Mouse (Mus musculus) liver, adult (tissue): ENCODE measurements around the gene Igf2bp1.

Experiments
- GATA4 ChIP-seq: IDR thresholded peaks from 2 replicates; pipeline ENCODE4 v1.6.1; 2014; ENCODE audit warnings: mild to moderate bottlenecking, low read length; ENCODE audit not compliant: insufficient replicate concordance

Igf2bp1 gene

GRCm38 (mm10) chr11:96028130-96028529 is 22.4 kb upstream of the Igf2bp1 start:
- no peak for TF ChIP-seq GATA4

- no peak for TF ChIP-seq GATA4
These were observed 14.9 kb upstream of the Igf2bp1 start for GRCm38 (mm10) chr11:96020622-96021021.

- no peak for TF ChIP-seq GATA4
These were observed 12.2 kb upstream of the Igf2bp1 start for GRCm38 (mm10) chr11:96017941-96018351.

- TF ChIP-seq GATA4: no peak
These were observed 9.7 kb upstream of the Igf2bp1 start for GRCm38 (mm10) chr11:96015421-96015820.

GRCm38 (mm10) chr11:96011982-96012381 is 6.2 kb upstream of the Igf2bp1 start:
- no peak for TF ChIP-seq GATA4

- no peak for TF ChIP-seq GATA4
These were observed 3.1 kb upstream of the Igf2bp1 start for GRCm38 (mm10) chr11:96008827-96009226.

- TF ChIP-seq GATA4: no peak
These were observed 1.9 kb upstream of the Igf2bp1 start for GRCm38 (mm10) chr11:96007516-96008235.

GRCm38 (mm10) chr11:96006852-96007515 is 1.2 kb upstream of the Igf2bp1 start:
- no peak for TF ChIP-seq GATA4

GRCm38 (mm10) chr11:96006367-96006851 is 669 bp upstream of the Igf2bp1 start:
- no peak for TF ChIP-seq GATA4

- TF ChIP-seq GATA4: no peak
These were observed 842 bp downstream of the Igf2bp1 start for GRCm38 (mm10) chr11:96004793-96005402.

GRCm38 (mm10) chr11:96003969-96004792 is 1.6 kb downstream of the Igf2bp1 start:
- no peak for TF ChIP-seq GATA4

- no peak for TF ChIP-seq GATA4
These were observed 2.4 kb downstream of the Igf2bp1 start for GRCm38 (mm10) chr11:96003100-96003900.

GRCm38 (mm10) chr11:95994151-95994550 is 11.6 kb downstream of the Igf2bp1 start:
- no peak for TF ChIP-seq GATA4
